Mouse (Mus musculus) thymus, postnatal 36 days (tissue): ENCODE measurements around the gene Vmn1r9.
"Not testable (repeated sequence)": the region's sequence is repeated elsewhere in the genome, so short reads cannot be mapped to it uniquely, and the experiment has no call there.

Experiments used
- DNase-seq, 2 experiments: peaks; one replicate each; pipeline ENCODE4 v3.0.0; 2022; ENCODE audit warnings: mixed read lengths in 2 of 2

Gene Vmn1r9

GRCm38 (mm10) chr6:57066487-57066886 is at the start of gene Vmn1r9:
TSS of gene Vmn1r9 (plus strand) at chr6:57066787.
- DNase-seq, result no peak

GRCm38 (mm10) chr6:57025224-57025623 is 41.4 kb upstream of the Vmn1r9 start, which contains the start of gene Vmn1r7:
TSS of gene Vmn1r7 (minus strand) at chr6:57025324.
- not testable (repeated sequence) for DNase-seq

- no peak for DNase-seq
These were observed 34.6 kb upstream of the Vmn1r9 start, which contains the start of gene Vmn1r8 for GRCm38 (mm10) chr6:57031984-57032383. TSS of gene Vmn1r8 (plus strand) at chr6:57032284.

- no peak for DNase-seq
These were observed 31.9 kb upstream of the Vmn1r9 start for GRCm38 (mm10) chr6:57034674-57035073.

GRCm38 (mm10) chr6:57063730-57064129 is 2.9 kb upstream of the Vmn1r9 start:
- DNase-seq, result no peak

- no peak for DNase-seq
These were observed 39.8 kb downstream of the Vmn1r9 start for GRCm38 (mm10) chr6:57106358-57106757.

- DNase-seq, result no peak
These were observed 42.6 kb downstream of the Vmn1r9 start, which contains the start of gene Vmn1r10 for GRCm38 (mm10) chr6:57109154-57109553. TSS of gene Vmn1r10 (plus strand) at chr6:57109454.
